Mouse (Mus musculus) E14TG2a.4 (cell line): ENCODE measurements at regions not wholly inside any gene's neighbourhood (a gene's known extent, or its start where the extent isn't known, plus 50 kb on each side); places are given as distances from the start of the nearest gene placed in this dataset.
A peak's percentile ranks its signal among the peaks of the same experiment; 100 is the strongest.

Source experiments
- H3K27me3 ChIP-seq: 2 replicates; pipeline ENCODE4 v1.6.1; 2014; ENCODE audit warnings: low read length, control low read depth; ENCODE audit not compliant: insufficient read depth
- H3K36me3 ChIP-seq: 2 replicates; pipeline ENCODE4 v1.6.1; 2014; ENCODE audit warnings: low read length, control low read depth; ENCODE audit not compliant: insufficient read depth
- H3K4me1 ChIP-seq: replicated peaks from 2 replicates; pipeline ENCODE4 v1.6.1; 2014; ENCODE audit warnings: low read depth, low read length, control low read depth
- H3K4me3 ChIP-seq: replicated peaks from 2 replicates; pipeline ENCODE4 v1.5.1; 2014; ENCODE audit warnings: mild to moderate bottlenecking, low read length
- H3K9me3 ChIP-seq: 2 replicates; pipeline ENCODE4 v1.6.1; 2014; ENCODE audit warnings: low read length, control low read depth
- CTCF ChIP-seq: conservative IDR thresholded peaks from 2 replicates; pipeline ENCODE4 v1.5.1; 2014; ENCODE audit warnings: low read length
- NANOG ChIP-seq: IDR thresholded peaks from 2 replicates; pipeline ENCODE4 v1.6.1; 2014; ENCODE audit warnings: borderline replicate concordance, low read length, mixed read lengths
- POU5F1 ChIP-seq: IDR thresholded peaks from 2 replicates; pipeline ENCODE4 v1.6.1; 2014; ENCODE audit warnings: low read length, borderline replicate concordance

DNA sequence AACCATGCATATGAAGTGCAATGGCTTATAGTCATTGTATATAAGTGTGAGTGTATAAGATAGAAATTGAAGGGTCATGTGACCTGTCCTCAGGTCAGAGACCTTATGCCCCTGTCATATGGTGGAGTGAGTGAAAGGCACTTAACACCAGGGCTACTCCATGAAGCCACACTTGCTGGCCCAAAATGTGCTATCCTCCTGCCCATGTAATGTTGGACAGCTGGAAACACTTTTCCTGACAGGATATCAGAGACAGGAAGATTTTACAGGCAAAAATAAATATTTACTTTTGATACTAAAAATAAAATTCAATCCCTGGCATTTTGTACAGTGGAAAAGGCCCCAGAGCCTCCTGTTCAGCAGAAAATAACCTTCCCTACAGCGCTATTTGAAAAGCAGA lies 94.1 kb upstream of the Pja2 start:
- H3K4me1 ChIP-seq: no peaks in the 10 kb centered on the region; the same call in 1 of the 2 replicates
- no peak for TF ChIP-seq POU5F1
- H3K36me3 ChIP-seq: no peaks in the 10 kb centered on the region
- H3K27me3 ChIP-seq: peaks cover 7% of the 10 kb centered on the region
- H3K4me3 ChIP-seq: no peak overlapping the region
- no peaks in the 10 kb centered on the region for H3K9me3 ChIP-seq

DNA sequence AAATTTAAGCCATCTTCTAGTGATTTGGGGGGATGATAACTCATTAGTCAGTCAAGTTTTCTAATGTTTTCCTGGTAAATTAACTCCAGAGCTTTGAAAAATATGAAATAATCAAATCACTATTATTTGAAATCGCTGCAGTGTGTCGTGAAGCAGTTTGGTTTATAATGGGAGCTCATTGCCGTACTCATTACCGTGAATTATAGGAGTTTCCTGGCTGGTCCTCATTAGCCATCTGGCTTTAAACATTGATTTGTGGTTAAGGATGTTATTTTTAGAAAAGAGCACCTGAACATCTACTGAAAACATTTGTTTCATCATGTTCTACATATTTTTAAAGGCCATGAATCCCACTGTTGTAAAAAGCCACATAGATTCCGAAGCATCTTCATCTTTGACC lies 94.8 kb upstream of the Pja2 start:
- no peaks in the 10 kb centered on the region; the same call in 1 of the 2 replicates for H3K4me1 ChIP-seq
- peaks cover 7% of the 10 kb centered on the region for H3K27me3 ChIP-seq
- no peak overlapping the region for H3K4me3 ChIP-seq
- H3K36me3 ChIP-seq: no peaks in the 10 kb centered on the region
- no peaks in the 10 kb centered on the region for H3K9me3 ChIP-seq
- no peak for TF ChIP-seq POU5F1
- no peak for TF ChIP-seq CTCF
- TF ChIP-seq NANOG: no peak

DNA sequence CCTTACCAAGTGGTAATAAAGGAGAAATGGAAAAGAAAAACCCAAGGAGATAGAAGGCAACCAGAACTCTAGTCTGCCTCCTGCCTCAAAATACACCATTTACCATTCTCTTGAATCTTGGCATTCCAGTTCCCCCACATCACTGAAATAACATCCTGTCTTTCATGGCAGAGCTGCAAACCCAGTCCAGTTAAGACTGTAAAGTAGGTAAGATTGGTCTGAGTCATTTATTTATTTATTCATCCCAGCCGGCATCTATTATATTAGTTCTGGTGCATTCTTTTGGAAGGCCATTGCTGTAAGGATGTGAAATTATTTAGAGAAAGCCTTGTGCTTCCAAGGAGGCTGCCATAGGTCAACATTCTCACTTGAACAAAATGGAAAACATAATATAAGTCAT lies 107.9 kb upstream of the Pja2 start:
- Histone ChIP-seq H3K4me1 (no peaks in the 10 kb centered on the region), H3K4me3 (no peak overlapping the region)
- TF ChIP-seq CTCF (no peak), POU5F1 (no peak), NANOG (no peak)

DNA sequence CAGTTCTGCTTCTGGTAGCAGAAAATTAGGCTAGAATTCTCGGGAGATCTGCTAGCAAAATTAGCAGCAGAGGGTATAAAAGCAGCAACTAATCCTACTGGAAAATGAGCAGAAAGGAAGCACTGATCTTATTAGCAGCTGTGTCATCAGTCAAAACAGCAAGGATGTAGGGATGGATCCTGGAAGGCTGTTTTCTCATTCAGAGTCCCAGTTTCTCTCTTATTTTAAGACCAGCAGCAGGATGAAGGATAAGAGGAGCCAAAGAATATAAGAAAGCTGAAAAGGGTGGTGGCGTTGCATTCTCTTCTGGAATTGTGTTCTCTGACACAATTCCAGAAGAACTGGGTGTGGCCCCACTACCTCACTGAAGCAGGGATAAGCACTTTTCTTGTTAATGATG lies 123.0 kb upstream of the Pja2 start:
- H3K4me3 ChIP-seq: no peak overlapping the region
- H3K36me3 ChIP-seq: no peaks in the 10 kb centered on the region
- no peaks in the 10 kb centered on the region for H3K27me3 ChIP-seq
- peaks cover 16% of the 10 kb centered on the region for H3K9me3 ChIP-seq
- TF ChIP-seq POU5F1 (no peak), NANOG (no peak), CTCF (no peak)
- H3K4me1 ChIP-seq: 0 out of 2 replicates have a peak, but pooled peaks cover 3% of the 10 kb centered on the region

More for the DNA sequence above, 107.9 kb upstream of the Pja2 start:
- Histone ChIP-seq H3K9me3 (no peaks in the 10 kb centered on the region), H3K27me3 (no peaks in the 10 kb centered on the region; the same call in 1 of the 2 replicates), H3K36me3 (no peaks in the 10 kb centered on the region)

DNA sequence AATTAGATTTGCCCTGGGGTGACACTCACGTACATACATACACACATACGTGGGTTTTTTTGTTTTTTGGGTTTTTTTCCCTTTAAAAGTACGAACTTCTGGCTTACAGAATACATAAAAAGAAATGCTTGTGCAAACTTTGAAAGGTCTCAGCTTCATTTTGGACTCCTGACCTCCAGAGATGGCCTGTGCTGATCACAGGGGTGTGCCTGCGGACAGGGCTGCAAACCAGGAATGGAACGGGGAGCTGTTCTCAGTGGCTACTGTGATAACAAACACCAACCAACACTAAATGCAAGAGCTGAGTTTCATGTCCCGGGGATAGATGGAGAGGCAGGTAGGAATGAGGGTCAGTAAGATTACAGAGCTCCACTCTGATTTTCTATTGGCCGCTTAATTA lies 134.3 kb upstream of the Man2a1 start:
- H3K4me1 ChIP-seq: peaks cover 6% of the 10 kb centered on the region; the same call in 1 of the 2 replicates
- no peaks in the 10 kb centered on the region for H3K9me3 ChIP-seq
- no peaks in the 10 kb centered on the region for H3K36me3 ChIP-seq
- H3K4me3 ChIP-seq: no peak overlapping the region
- H3K27me3 ChIP-seq: no peaks in the 10 kb centered on the region
- TF ChIP-seq CTCF (no peak), NANOG (no peak), POU5F1 (no peak)

DNA sequence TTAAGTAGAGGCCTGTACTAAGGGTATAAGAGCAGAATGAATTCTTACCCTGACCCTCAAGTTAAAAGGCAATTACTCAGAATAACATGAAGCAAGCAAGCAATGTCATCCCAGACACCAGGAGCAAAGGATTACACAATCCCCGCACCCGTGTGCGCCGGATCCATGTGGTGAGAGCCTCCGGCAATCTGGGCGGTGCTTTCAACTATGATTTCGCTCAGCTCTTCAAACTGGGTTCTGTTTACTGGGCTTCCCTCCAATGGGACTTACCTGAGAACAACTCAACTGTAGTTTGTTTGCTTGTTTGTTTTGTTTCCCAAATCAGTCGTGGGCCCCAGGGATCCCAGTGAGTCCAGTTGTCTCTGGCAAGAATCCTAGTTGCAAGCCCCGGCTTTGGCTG lies 133.8 kb upstream of the Man2a1 start:
- Histone ChIP-seq H3K36me3 (no peaks in the 10 kb centered on the region), H3K4me3 (peak overlapping the region; percentile 43; the same call in 1 of the 2 replicates), H3K4me1 (peaks cover 6% of the 10 kb centered on the region; the same call in 1 of the 2 replicates), H3K27me3 (no peaks in the 10 kb centered on the region), H3K9me3 (no peaks in the 10 kb centered on the region)
- no peak for TF ChIP-seq NANOG
- TF ChIP-seq CTCF: no peak
- TF ChIP-seq POU5F1: no peak

DNA sequence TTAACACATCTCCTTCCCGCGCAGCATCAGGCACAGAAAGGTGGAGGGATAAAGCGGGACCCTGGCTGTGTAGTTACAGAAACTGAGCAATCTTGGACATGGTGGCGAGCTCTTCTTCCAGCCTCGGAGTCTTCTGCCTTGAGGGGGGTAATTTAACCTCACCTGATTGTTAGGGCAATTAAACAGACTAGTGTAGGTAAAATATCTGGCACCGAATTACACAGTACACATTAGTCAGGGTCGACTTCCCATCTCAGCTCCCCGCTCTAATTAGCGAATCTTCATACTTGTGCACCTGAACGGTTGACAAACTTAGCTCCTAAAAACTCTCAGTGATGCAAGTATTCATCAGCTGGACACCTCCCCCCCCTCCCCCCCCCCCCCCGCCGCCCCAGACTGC lies 133.2 kb upstream of the Man2a1 start:
- H3K36me3 ChIP-seq: no peaks in the 10 kb centered on the region
- H3K4me3 ChIP-seq: peak overlapping the region; percentile 43; the same call in 1 of the 2 replicates
- H3K4me1 ChIP-seq: peaks cover 6% of the 10 kb centered on the region; the same call in 1 of the 2 replicates
- TF ChIP-seq CTCF: no peak
- no peaks in the 10 kb centered on the region for H3K9me3 ChIP-seq
- H3K27me3 ChIP-seq: no peaks in the 10 kb centered on the region

DNA sequence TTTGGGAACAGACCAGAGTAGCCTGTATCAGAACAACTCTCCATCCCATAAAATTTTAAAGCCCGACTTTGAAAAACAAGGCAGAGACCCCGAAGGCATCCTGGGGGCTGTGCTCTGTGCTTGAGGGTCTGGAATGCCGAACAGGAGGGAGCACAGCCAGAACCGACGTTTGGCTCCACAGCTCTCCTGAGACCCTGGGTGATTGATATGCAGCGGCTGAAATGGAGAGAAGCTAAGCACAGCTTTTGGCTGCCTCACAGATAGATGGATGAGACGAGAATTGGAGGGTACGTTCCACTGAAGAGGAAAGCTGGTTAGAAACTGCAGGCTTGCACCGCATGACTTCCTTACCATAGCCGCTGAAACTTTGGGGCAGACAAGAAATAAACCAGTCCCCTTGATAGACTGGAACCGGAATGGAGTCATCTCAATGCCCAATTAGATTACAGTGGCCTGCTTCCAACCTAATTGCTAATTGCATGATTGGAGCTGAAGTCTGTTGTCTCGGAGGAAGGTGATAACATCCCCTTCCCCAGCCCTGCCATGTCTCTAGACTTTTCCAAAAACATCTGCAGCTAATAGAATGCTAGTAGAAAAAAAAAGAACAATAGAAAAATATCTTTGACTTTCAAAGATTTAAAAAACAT lies 130.7 kb upstream of the Man2a1 start:
- Histone ChIP-seq H3K9me3 (no peaks in the 10 kb centered on the region), H3K36me3 (no peaks in the 10 kb centered on the region), H3K4me3 (no peak overlapping the region), H3K4me1 (peaks cover 6% of the 10 kb centered on the region; the same call in 1 of the 2 replicates), H3K27me3 (no peaks in the 10 kb centered on the region)
- TF ChIP-seq POU5F1: no peak

DNA sequence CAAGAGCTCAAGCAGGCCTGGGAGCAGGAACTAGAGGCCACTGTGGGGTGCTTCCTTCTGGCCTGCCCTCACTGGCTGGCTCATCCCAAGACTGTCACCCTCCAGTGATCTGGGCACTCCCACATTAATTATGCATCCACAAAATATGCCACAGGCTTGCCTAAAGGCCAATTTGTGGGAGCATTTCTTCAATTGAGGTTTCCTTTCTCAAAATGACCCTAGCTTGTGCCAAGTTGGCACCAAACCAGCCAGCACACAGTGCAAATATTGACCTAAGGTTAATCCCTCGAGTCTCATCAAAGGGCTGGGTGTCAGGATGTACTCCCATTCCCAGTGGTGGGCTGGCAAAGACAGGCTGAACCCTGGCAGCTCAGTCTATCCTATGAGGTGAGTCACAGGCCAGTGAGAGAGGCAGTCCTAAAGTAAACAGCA lies 119.9 kb upstream of the Man2a1 start:
- H3K27me3 ChIP-seq: no peaks in the 10 kb centered on the region
- TF ChIP-seq NANOG (no peak), POU5F1 (no peak), CTCF (no peak)
- H3K9me3 ChIP-seq: no peaks in the 10 kb centered on the region
- no peaks in the 10 kb centered on the region for H3K4me1 ChIP-seq
- H3K36me3 ChIP-seq: no peaks in the 10 kb centered on the region
- no peak overlapping the region for H3K4me3 ChIP-seq
